Mouse (Mus musculus): ENCODE measurements around the gene BC048507.

DNA sequence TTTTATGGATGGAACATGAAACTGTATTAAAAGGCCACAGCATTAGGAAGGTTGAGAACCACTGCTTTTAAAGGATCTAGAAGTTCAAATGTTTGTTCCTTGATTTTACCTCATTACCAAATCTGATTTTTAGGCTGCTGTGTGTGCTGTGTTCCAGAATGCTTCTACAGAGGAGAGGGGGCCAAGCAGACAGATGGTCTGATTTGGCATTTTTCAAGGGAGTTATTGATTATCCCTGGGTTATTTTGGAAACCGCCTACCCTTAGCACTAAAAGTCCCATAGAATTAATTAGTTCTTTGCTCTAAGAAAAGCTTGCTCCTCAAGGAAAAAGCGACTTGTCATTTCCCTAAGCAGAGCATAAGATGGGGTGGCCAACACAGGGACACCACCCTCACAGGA lies 9.1 kb upstream of the BC048507 start:
- TF ChIP-seq CTCF (conservative IDR thresholded peaks at IDR 0.05; ENCODE audit: insufficient read depth, insufficient read length, low read depth, low read length) (no peak), POLR2A (IDR thresholded peaks at IDR 0.05; ENCODE audit: low read depth, low read length) (no peak)
